Mouse (Mus musculus) liver, embryonic 13.5 days (tissue): ENCODE data around the gene Rpl28. TPM values are rescaled to one million over a fixed set of nuclear protein-coding genes. Genes with fewer than 3 reads are reported as not detected.
A peak's percentile ranks its signal among the peaks of the same experiment; 100 is the strongest.

Experiments
- ATAC-seq: fragments of 200-750 bp; cut with Nextera tagmentation; 2 replicates; pipeline ENCODE4 v1.8.0; 2017; ENCODE audit warnings: low read depth, mild to moderate bottlenecking, moderate number of reproducible peaks, moderate library complexity
- DNase-seq: peaks from one replicate; pipeline ENCODE4 v3.0.0; 2022
- H3K27ac ChIP-seq: fragments of 300-500 bp; sonication (generic); 2 replicates; pipeline ENCODE4 v1.5.1; 2015; ENCODE audit warnings: moderate library complexity, mild to moderate bottlenecking, inconsistent platforms
- H3K27me3 ChIP-seq: fragments of 300-500 bp; sonication (generic); 2 replicates; pipeline ENCODE4 v1.6.1; 2015; ENCODE audit warnings: mild to moderate bottlenecking, inconsistent platforms
- H3K36me3 ChIP-seq: fragments of 300-500 bp; sonication (generic); 2 replicates; pipeline ENCODE4 v1.6.1; 2015; ENCODE audit warnings: mild to moderate bottlenecking, inconsistent platforms
- H3K4me1 ChIP-seq: fragments of 300-500 bp; sonication (generic); replicated peaks from 2 replicates; pipeline ENCODE4 v1.6.1; 2015; ENCODE audit warnings: inconsistent platforms
- H3K4me2 ChIP-seq: fragments of 300-500 bp; sonication (generic); 2 replicates; pipeline ENCODE4 v1.6.1; 2015; ENCODE audit warnings: inconsistent platforms, mild to moderate bottlenecking, moderate library complexity
- H3K4me3 ChIP-seq: fragments of 300-500 bp; sonication (generic); replicated peaks from 2 replicates; pipeline ENCODE4 v1.5.1; 2015; ENCODE audit warnings: mild to moderate bottlenecking, inconsistent platforms
- H3K9ac ChIP-seq: fragments of 300-500 bp; sonication (generic); 2 replicates; pipeline ENCODE4 v1.6.1; 2015; ENCODE audit warnings: mild to moderate bottlenecking, inconsistent platforms
- H3K9me3 ChIP-seq: fragments of 300-500 bp; sonication (generic); replicated peaks from 2 replicates; pipeline ENCODE4 v1.6.1; 2016; ENCODE audit warnings: inconsistent platforms
- WGBS: fragments of 180-500 bp; shearing (Covaris S2); methylation state at CpG from one replicate; pipeline ENCODE4 v1.1.7; 2015; ENCODE audit not compliant: insufficient replicate concordance; 5-methylcytosine and 5-hydroxymethylcytosine counted together
- polyA plus RNA-seq: library from polyadenylated mRNA; unstranded; fragments of >200 nt; fragmentation: Nextera tagmentation; extraction: Ambion mirVana; gene quantifications from 2 replicates; pipeline ENCODE4 v1.2.1, GENCODE M21; 2015

Gene Rpl28
- polyA plus RNA-seq, 1 experiment from 2014 or later: 279 TPM

GRCm38 (mm10) chr7:4759670-4760069, 33.0 kb upstream of the Rpl28 start:
- ATAC-seq: no peak
- no peak overlapping the region for H3K9ac ChIP-seq
- H3K36me3 ChIP-seq: no peaks in the 10 kb centered on the region
- peaks cover 34% of the 10 kb centered on the region for H3K27me3 ChIP-seq
- 50% methylated on average over 1 of the region's 1 CpGs for WGBS
- H3K9me3 ChIP-seq: no peaks in the 10 kb centered on the region
- H3K4me1 ChIP-seq: no peaks in the 10 kb centered on the region
- H3K4me3 ChIP-seq: no peak overlapping the region
- H3K4me2 ChIP-seq: no peak overlapping the region
- DNase-seq: no peak
- H3K27ac ChIP-seq: no peak overlapping the region

GRCm38 (mm10) chr7:4764946-4765710, 27.5 kb upstream of the Rpl28 start:
- DNase-seq (no peak), ATAC-seq (no peak)
- 0 out of 2 replicates have a peak overlapping the region, but pooled peaks have one; percentile 23 for H3K9ac ChIP-seq
- H3K4me1 ChIP-seq: no peaks in the 10 kb centered on the region
- no peak overlapping the region for H3K4me2 ChIP-seq
- H3K4me3 ChIP-seq: no peak overlapping the region
- no peaks in the 10 kb centered on the region for H3K36me3 ChIP-seq
- no peak overlapping the region for H3K27ac ChIP-seq
- H3K27me3 ChIP-seq: peaks cover 40% of the 10 kb centered on the region
- no peaks in the 10 kb centered on the region for H3K9me3 ChIP-seq
- WGBS: 30% methylated on average over 4 of the region's 4 CpGs

- H3K27me3 ChIP-seq: peaks cover 47% of the 10 kb centered on the region
- DNase-seq: no peak
- no peak within 1 kb of the TSS for H3K4me2 ChIP-seq
- H3K36me3 ChIP-seq: no peaks in the 10 kb centered on the region
- no peak within 1 kb of the TSS for H3K9ac ChIP-seq
- no peak within 1 kb of the TSS for H3K27ac ChIP-seq
- no peak for ATAC-seq
- no peaks in the 10 kb centered on the region for H3K9me3 ChIP-seq
- 48% methylated on average over 3 of the region's 5 CpGs for WGBS
- no peak within 1 kb of the TSS for H3K4me3 ChIP-seq
- H3K4me1 ChIP-seq: no peaks in the 10 kb centered on the region
Measured at GRCm38 (mm10) chr7:4771202-4771601, 21.5 kb upstream of the Rpl28 start, which contains the start of gene Fam71e2. Gene Fam71e2, minus strand, starts transcription at chr7:4771302.

- H3K36me3 ChIP-seq: no peaks in the 10 kb centered on the region
- ATAC-seq (no peak), DNase-seq (no peak)
- no peak overlapping the region for H3K4me3 ChIP-seq
- H3K4me1 ChIP-seq: peaks cover 17% of the 10 kb centered on the region
- no peaks in the 10 kb centered on the region for H3K9me3 ChIP-seq
- no peak overlapping the region for H3K4me2 ChIP-seq
- peaks cover 83% of the 10 kb centered on the region for H3K27me3 ChIP-seq
- no peak overlapping the region for H3K27ac ChIP-seq
- no peak overlapping the region for H3K9ac ChIP-seq
- WGBS: 42% methylated on average over 10 of the region's 10 CpGs
Measured at GRCm38 (mm10) chr7:4776131-4776530, 16.5 kb upstream of the Rpl28 start.

GRCm38 (mm10) chr7:4776861-4777830, 15.5 kb upstream of the Rpl28 start:
- 2% methylated on average over 54 of the region's 56 CpGs for WGBS
- Histone ChIP-seq H3K27ac (no peak overlapping the region), H3K27me3 (peaks cover 87% of the 10 kb centered on the region), H3K9me3 (no peaks in the 10 kb centered on the region), H3K4me2 (peak overlapping the region; percentile 60), H3K4me1 (peaks cover 17% of the 10 kb centered on the region), H3K4me3 (peak overlapping the region; percentile 44), H3K9ac (no peak overlapping the region), H3K36me3 (no peaks in the 10 kb centered on the region)
- DNase-seq (no peak), ATAC-seq (peak; percentile 55)

- Histone ChIP-seq H3K27me3 (peaks cover 94% of the 10 kb centered on the region), H3K4me1 (peaks cover 22% of the 10 kb centered on the region), H3K27ac (no peak overlapping the region), H3K9me3 (no peaks in the 10 kb centered on the region), H3K4me2 (no peak overlapping the region), H3K4me3 (no peak overlapping the region), H3K36me3 (no peaks in the 10 kb centered on the region), H3K9ac (no peak overlapping the region)
- DNase-seq (no peak), ATAC-seq (no peak)
- 15% methylated on average over 20 of the region's 20 CpGs for WGBS
Measured at GRCm38 (mm10) chr7:4777851-4778637, 14.6 kb upstream of the Rpl28 start.

GRCm38 (mm10) chr7:4779921-4780320, 12.8 kb upstream of the Rpl28 start:
- Histone ChIP-seq H3K4me1 (peaks cover 39% of the 10 kb centered on the region), H3K9ac (no peak overlapping the region), H3K27me3 (peaks cover 77% of the 10 kb centered on the region), H3K4me2 (no peak overlapping the region), H3K9me3 (no peaks in the 10 kb centered on the region), H3K36me3 (peaks cover 7% of the 10 kb centered on the region; the same call in 1 of the 2 replicates), H3K4me3 (no peak overlapping the region), H3K27ac (no peak overlapping the region)
- ATAC-seq (no peak), DNase-seq (no peak)
- WGBS: 4% methylated on average over 5 of the region's 5 CpGs

- Histone ChIP-seq H3K4me3 (no peak overlapping the region), H3K9ac (no peak overlapping the region), H3K36me3 (peaks cover 15% of the 10 kb centered on the region; the same call in 1 of the 2 replicates), H3K4me2 (no peak overlapping the region), H3K27me3 (peaks cover 55% of the 10 kb centered on the region), H3K9me3 (no peaks in the 10 kb centered on the region), H3K4me1 (peaks cover 39% of the 10 kb centered on the region), H3K27ac (no peak overlapping the region)
- no peak for DNase-seq
- 37% methylated on average over 3 of the region's 3 CpGs for WGBS
- ATAC-seq: no peak
Measured at GRCm38 (mm10) chr7:4782130-4782529, 10.5 kb upstream of the Rpl28 start.

- Histone ChIP-seq H3K9ac (no peak within 1 kb of the TSS), H3K9me3 (no peaks in the 10 kb centered on the region), H3K4me3 (no peak within 1 kb of the TSS), H3K36me3 (peaks cover 15% of the 10 kb centered on the region; the same call in 1 of the 2 replicates), H3K4me1 (peaks cover 40% of the 10 kb centered on the region), H3K27ac (no peak within 1 kb of the TSS), H3K4me2 (0 out of 2 replicates have a peak within 1 kb of the TSS, but pooled peaks have one; percentile 1), H3K27me3 (peaks cover 49% of the 10 kb centered on the region)
- DNase-seq: no peak
- WGBS: 74% methylated on average over 2 of the region's 2 CpGs
- ATAC-seq: no peak
Measured at GRCm38 (mm10) chr7:4782759-4783158, 9.9 kb upstream of the Rpl28 start, which contains the start of the genes Il11 and Tmem190. Gene Il11, minus strand, starts transcription at chr7:4782859. Gene Tmem190, plus strand, starts transcription at chr7:4782937.

- ATAC-seq (peak; percentile 69), DNase-seq (peak; percentile 57)
- 0 out of 2 replicates have a peak overlapping the region, but pooled peaks have one; percentile 1 for H3K4me2 ChIP-seq
Measured at GRCm38 (mm10) chr7:4783667-4784268, 8.9 kb upstream of the Rpl28 start.

More at GRCm38 (mm10) chr7:4783667-4784268, 8.9 kb upstream of the Rpl28 start:
- Histone ChIP-seq H3K4me3 (no peak overlapping the region), H3K27ac (no peak overlapping the region), H3K9ac (peak overlapping the region; percentile 19; the same call in 1 of the 2 replicates), H3K9me3 (no peaks in the 10 kb centered on the region), H3K4me1 (peaks cover 48% of the 10 kb centered on the region), H3K27me3 (peaks cover 39% of the 10 kb centered on the region), H3K36me3 (peaks cover 15% of the 10 kb centered on the region; the same call in 1 of the 2 replicates)
- 46% methylated on average over 14 of the region's 14 CpGs for WGBS
